Mouse (Mus musculus): ENCODE measurements around the gene Trnp1.
A peak's percentile ranks its signal among the peaks of the same experiment; 100 is the strongest.

Gene Trnp1

GRCm38 (mm10) chr4:133493895-133494294 lies 4.5 kb downstream of the Trnp1 start:
- DNase-seq = peak; percentile 50

- DNase-seq = no peak
These were observed 6.5 kb downstream of the Trnp1 start for GRCm38 (mm10) chr4:133491800-133492199.

- DNase-seq = no peak
These were observed 8.7 kb downstream of the Trnp1 start for GRCm38 (mm10) chr4:133489489-133490245.

- DNase-seq = no peak
These were observed 9.5 kb downstream of the Trnp1 start for GRCm38 (mm10) chr4:133488619-133489392.

GRCm38 (mm10) chr4:133486673-133487357 lies 11.5 kb downstream of the Trnp1 start:
- DNase-seq = no peak

- DNase-seq = no peak
These were observed 12.5 kb downstream of the Trnp1 start for GRCm38 (mm10) chr4:133485691-133486425.

GRCm38 (mm10) chr4:133484266-133485025 lies 13.9 kb downstream of the Trnp1 start:
- peak; percentile 83 for DNase-seq

GRCm38 (mm10) chr4:133482479-133482878 lies 15.9 kb downstream of the Trnp1 start:
- no peak for DNase-seq

GRCm38 (mm10) chr4:133481488-133481887 lies 16.9 kb downstream of the Trnp1 start:
- no peak for DNase-seq

GRCm38 (mm10) chr4:133480754-133481153 lies 17.6 kb downstream of the Trnp1 start:
- DNase-seq = no peak

- DNase-seq = no peak
These were observed 18.2 kb downstream of the Trnp1 start for GRCm38 (mm10) chr4:133480185-133480537.

GRCm38 (mm10) chr4:133479458-133480184 lies 18.7 kb downstream of the Trnp1 start, which contains the start of gene Tent5b:
Gene Tent5b, plus strand, starts transcription at chr4:133480132.
- DNase-seq = peak; percentile 100

GRCm38 (mm10) chr4:133473833-133474232 lies 24.5 kb downstream of the Trnp1 start:
- DNase-seq = no peak

GRCm38 (mm10) chr4:133471135-133471821 lies 27.1 kb downstream of the Trnp1 start:
- no peak for DNase-seq

GRCm38 (mm10) chr4:133469122-133469521 lies 29.2 kb downstream of the Trnp1 start:
- no peak for DNase-seq

- peak; percentile 83 for DNase-seq
These were observed 30.3 kb downstream of the Trnp1 start for GRCm38 (mm10) chr4:133468080-133468479.

GRCm38 (mm10) chr4:133463184-133463583 lies 35.2 kb downstream of the Trnp1 start:
- DNase-seq = no peak

GRCm38 (mm10) chr4:133461362-133461761 lies 37.0 kb downstream of the Trnp1 start:
- DNase-seq = no peak

- no peak for DNase-seq
These were observed 37.5 kb downstream of the Trnp1 start for GRCm38 (mm10) chr4:133460796-133461325.

- peak; percentile 49 for DNase-seq
These were observed 38.3 kb downstream of the Trnp1 start for GRCm38 (mm10) chr4:133460006-133460405.

Measured in kidney, adult 9 months (tissue).